Mouse (Mus musculus) heart, postnatal 36 days (tissue): ENCODE data around the gene Cptp. TPM values are rescaled to one million over a fixed set of nuclear protein-coding genes. Genes with fewer than 3 reads are reported as not detected.

Experiments
- DNase-seq, 2 experiments: peaks; one replicate each; pipeline ENCODE4 v3.0.0; 2021 to 2022
- intact Hi-C: fragments of 180-260 bp; cut with DNase I; formaldehyde crosslinking; loops from one replicate; pipeline ENCODE4 v1.15.1; 2025
- total RNA-seq, 2 experiments: library from RNA; stranded (reverse); gene quantifications; 2 replicates each; pipeline ENCODE4 v1.2.3; 2021

Gene Cptp
- total RNA-seq, 2 experiments from 2014 or later, result 9.5 to 11.7 TPM

GRCm38 (mm10) chr4:155847591-155848352, 21.5 kb downstream of the Cptp start:
- intact Hi-C loops, result loop anchor here (1.0 to 2.0 kb wide), 2 partner anchors 15 to 45 kb away; no protein-coding TSS in a partner anchor
- DNase-seq, result peak in 1 of 2 experiments; percentile 39

- DNase-seq, result peak; percentile 98
- intact Hi-C loops, result loop anchor here (1.0 to 2.0 kb wide), 2 partner anchors 15 to 46 kb away; no protein-coding TSS in a partner anchor
These were observed 22.2 kb downstream of the Cptp start, which contains the start of gene Dvl1 for GRCm38 (mm10) chr4:155846871-155847578. Dvl1 (plus strand) TSS chr4:155847402.

GRCm38 (mm10) chr4:155843231-155843630, 26.0 kb downstream of the Cptp start:
- intact Hi-C loops, result no loop called here
- DNase-seq, result no peak

- intact Hi-C loops, result no loop called here
These were observed 27.5 kb downstream of the Cptp start for GRCm38 (mm10) chr4:155841651-155842270.

GRCm38 (mm10) chr4:155841003-155841454, 28.2 kb downstream of the Cptp start:
- intact Hi-C loops, result no loop called here

More at GRCm38 (mm10) chr4:155841651-155842270, 27.5 kb downstream of the Cptp start:
- no peak for DNase-seq

GRCm38 (mm10) chr4:155840076-155841002, 28.9 kb downstream of the Cptp start:
- intact Hi-C loops, result no loop called here
- no peak for DNase-seq

More at GRCm38 (mm10) chr4:155841003-155841454, 28.2 kb downstream of the Cptp start:
- DNase-seq, result peak; percentile 63 to 74

GRCm38 (mm10) chr4:155839483-155839910, 29.7 kb downstream of the Cptp start, which contains the start of gene Mxra8:
Mxra8 (plus strand) TSS chr4:155839680.
- intact Hi-C loops, result loop anchor here (10.0 kb wide), 1 partner anchor 265 kb away; the partner anchor contains the start of gene 9430015G10Rik
- DNase-seq, result peak; percentile 84 to 86

- DNase-seq, result peak; percentile 54 to 59
- intact Hi-C loops, result loop anchor here (10.0 kb wide), 1 partner anchor 266 kb away; the partner anchor contains the start of gene 9430015G10Rik
These were observed 30.8 kb downstream of the Cptp start for GRCm38 (mm10) chr4:155838187-155839153.

- peak; percentile 59 to 62 for DNase-seq
- intact Hi-C loops, result loop anchor here (10.0 kb wide), 1 partner anchor 267 kb away; the partner anchor contains the start of gene 9430015G10Rik
These were observed 31.7 kb downstream of the Cptp start for GRCm38 (mm10) chr4:155837404-155838010.

- DNase-seq, result peak; percentile 82 to 88
- intact Hi-C loops, result loop anchor here (2.0 to 10.0 kb wide), 3 partner anchors 58 to 271 kb away; partner anchors contain the start of genes 9430015G10Rik, Acap3, Pusl1 and Ube2j2
These were observed 35.4 kb downstream of the Cptp start for GRCm38 (mm10) chr4:155833836-155834235.

- no peak for DNase-seq
- intact Hi-C loops, result loop anchor here (2.0 to 10.0 kb wide), 3 partner anchors 59 to 272 kb away; partner anchors contain the start of genes 9430015G10Rik, Acap3, Pusl1 and Ube2j2
These were observed 36.0 kb downstream of the Cptp start for GRCm38 (mm10) chr4:155833234-155833633.

- intact Hi-C loops, result loop anchor here (1.0 to 10.0 kb wide), 4 partner anchors 15 to 272 kb away; partner anchors contain the start of genes 9430015G10Rik, Acap3, Dvl1 and Pusl1
- no peak for DNase-seq
These were observed 36.9 kb downstream of the Cptp start for GRCm38 (mm10) chr4:155832321-155832720.

- intact Hi-C loops, result loop anchor here (1.0 to 10.0 kb wide), 4 partner anchors 15 to 273 kb away; partner anchors contain the start of genes 9430015G10Rik, Acap3, Dvl1 and Pusl1
- DNase-seq, result no peak
These were observed 37.4 kb downstream of the Cptp start for GRCm38 (mm10) chr4:155831831-155832230.

GRCm38 (mm10) chr4:155831205-155831766, 38.0 kb downstream of the Cptp start, which contains the start of gene Aurkaip1:
Aurkaip1 (plus strand) TSS chr4:155831272.
- DNase-seq, result peak; percentile 94 to 96
- intact Hi-C loops, result loop anchor here (5.0 to 10.0 kb wide), 2 partner anchors 61 to 274 kb away; partner anchors contain the start of genes 9430015G10Rik, Acap3 and Pusl1

GRCm38 (mm10) chr4:155830596-155830995, 38.6 kb downstream of the Cptp start:
- intact Hi-C loops, result loop anchor here (1.0 to 10.0 kb wide), 3 partner anchors 16 to 274 kb away; partner anchors contain the start of genes 9430015G10Rik, Acap3 and Pusl1

GRCm38 (mm10) chr4:155829866-155830265, 39.4 kb downstream of the Cptp start:
- intact Hi-C loops, result loop anchor here (1.0 to 10.0 kb wide), 3 partner anchors 16 to 275 kb away; partner anchors contain the start of genes 9430015G10Rik, Acap3 and Pusl1
- DNase-seq, result no peak

More at GRCm38 (mm10) chr4:155830596-155830995, 38.6 kb downstream of the Cptp start:
- no peak for DNase-seq
